Mouse (Mus musculus) v-Abl transformed pro-B cells (cell line): ENCODE measurements around the gene Gm10491.

Experiments used
- in situ Hi-C, 2 experiments: fragments of 400-800 bp; cut with MboI; formaldehyde crosslinking; loops; one replicate each; pipeline ENCODE4 v1.15.1; 2025; ENCODE audit not compliant: unreplicated experiment in 2 of 2

Gene Gm10491

DNA sequence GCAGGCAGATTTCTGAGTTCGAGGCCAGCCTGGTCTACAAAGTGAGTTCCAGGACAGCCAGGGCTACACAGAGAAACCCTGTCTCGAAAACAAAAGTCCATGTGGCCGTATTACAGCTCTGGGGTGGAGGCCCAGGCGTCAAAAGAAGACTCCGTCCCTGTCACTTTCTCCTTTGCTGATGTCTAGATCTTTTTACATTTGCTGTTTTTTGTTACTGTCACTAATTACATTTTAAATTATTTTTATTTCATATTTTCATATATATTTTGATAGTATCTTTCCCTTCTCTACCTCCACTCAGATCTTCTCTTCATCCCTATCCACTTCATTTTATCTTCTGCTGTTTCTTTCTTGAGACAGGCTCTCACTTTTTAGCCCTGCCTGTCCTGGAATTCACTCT is at the start of gene Gm10491:
Gm10491 (minus strand) TSS at position 101 of the 400 bp plus-strand sequence.
- in situ Hi-C loops, result loop anchor here (25.0 kb wide), 2 partner anchors 205 to 330 kb away; no protein-coding TSS in a partner anchor

DNA sequence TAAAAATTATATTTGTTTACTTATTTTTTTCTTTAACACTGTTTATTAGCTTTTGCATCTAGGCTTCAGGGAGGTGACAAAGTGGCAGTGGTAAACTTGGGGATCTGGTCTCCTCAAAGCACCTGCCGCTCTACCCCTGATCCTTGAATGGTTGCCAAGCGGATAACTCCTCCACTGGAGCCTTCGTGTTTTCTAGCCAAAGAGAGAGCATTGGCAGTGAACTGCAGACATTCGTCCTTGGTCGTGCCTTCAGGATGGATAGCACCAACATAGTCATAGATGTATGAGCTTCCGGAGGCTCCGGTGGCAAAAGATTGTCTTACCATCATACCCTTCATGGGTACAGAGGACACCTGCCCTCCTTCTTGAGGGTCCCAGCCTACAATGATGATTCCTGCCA is 42.5 kb upstream of the Gm10491 start:
- in situ Hi-C loops, result no loop called here

DNA sequence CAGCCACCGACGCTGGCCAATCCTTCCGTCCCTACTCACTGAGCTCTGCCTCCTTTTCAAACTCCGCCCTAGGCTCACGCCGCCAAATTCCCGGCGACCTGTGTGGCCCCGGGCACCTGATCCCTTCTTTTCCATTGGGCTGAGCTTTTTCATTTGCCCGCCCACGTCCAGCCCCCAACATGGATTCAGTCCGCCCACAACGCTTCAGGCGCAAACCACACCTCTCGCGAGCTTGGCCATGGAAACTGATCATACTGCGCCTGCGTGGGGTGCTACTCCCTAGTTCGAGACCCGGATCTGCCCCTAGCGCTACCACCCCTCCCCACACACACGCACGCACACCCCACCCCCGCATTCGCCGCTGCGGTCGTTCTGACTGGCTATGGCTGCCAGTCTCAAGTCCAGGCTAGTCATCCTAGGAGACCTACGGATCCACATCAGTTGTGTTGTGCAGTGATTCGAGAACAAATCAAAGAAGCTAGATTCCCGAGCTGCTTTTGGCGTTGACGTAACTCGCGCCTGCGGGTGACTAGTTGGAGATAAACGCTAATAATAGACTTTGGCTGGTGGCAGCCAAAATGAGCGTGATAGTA is 40.4 kb upstream of the Gm10491 start:
- in situ Hi-C loops, result no loop called here

DNA sequence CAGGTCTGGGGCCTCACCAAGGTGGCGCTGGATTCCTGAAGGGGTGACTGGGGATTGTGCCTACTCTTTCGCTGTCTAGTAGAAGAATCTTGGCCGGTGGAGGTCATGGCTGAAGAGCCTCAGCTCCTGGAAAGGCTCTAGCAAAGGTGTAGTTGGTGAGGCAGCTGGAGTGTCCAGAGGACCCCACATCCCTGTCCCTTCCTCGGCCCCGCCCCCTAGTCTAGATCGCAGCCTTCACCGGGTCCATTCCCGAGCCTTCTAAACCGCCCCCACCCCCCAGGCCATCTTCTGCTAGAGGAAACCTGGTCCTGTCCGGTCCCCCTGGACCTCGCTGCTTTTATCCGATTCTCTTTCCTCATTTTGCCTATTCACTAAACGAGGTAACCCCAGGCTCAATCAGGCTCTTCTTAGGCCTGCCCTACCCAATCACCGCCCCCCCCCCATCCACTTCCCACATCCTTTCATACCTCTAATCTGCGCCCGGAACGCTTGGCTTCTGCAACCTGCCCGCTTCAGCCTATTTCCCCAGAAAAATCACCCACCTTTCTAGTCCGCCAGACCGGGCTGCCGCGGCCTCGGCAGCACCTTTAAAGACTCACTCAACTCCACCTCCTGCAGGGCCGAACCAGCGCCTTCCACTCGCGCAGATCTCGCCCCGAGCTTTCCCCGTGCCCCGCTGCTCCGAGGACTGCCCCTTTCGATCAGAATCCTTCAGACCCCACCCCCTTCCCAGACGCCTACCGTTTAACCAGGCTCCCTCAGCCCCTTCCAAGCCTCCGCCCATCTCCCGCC is 39.7 kb upstream of the Gm10491 start, which contains the start of gene Hdac6:
Hdac6 (minus strand) TSS at position 782 of the 792 bp plus-strand sequence.
- in situ Hi-C loops, result no loop called here

- in situ Hi-C loops, result no loop called here
Observed at GRCm38 (mm10) chrX:7945618-7946017, 38.0 kb upstream of the Gm10491 start.

DNA sequence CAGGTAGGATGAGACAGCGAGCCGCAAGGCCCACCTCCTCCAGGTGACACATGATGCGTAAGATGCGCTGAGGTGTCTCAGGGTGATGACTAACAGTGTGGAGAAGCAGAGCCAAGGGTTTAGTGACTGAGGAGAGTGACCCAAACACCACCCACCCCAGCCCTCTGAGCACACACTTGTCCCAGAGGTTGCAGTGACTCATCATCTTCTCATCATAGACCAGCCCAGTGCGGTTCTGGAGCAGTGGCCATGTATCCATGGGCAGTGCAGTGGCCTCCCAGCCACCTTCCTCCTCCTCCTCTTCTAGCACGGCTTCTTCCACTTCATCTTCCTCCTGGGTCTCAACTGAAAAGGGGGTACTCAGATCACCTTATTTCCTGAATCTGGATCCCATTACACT is 30.0 kb upstream of the Gm10491 start:
- in situ Hi-C loops, result no loop called here

DNA sequence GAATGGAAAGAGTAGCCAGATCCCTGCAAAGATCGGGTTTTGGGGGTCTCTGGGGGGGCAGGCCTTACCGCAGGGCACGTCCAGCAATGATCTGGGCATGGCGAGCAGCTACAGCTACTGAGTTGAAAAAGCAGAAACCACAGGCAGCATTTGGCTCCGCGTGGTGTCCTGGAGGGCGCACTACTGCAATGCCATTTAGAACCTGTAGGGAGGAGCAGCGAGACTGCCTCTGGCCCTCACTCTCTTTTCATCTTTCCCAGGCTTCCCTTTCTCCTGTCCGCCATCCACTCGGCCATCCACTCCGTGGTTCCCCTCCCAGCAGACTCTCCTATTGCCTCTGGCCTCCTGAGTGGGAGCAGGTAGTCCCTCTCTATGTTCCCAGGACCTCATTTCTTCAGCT is 29.2 kb upstream of the Gm10491 start:
- in situ Hi-C loops, result no loop called here

DNA sequence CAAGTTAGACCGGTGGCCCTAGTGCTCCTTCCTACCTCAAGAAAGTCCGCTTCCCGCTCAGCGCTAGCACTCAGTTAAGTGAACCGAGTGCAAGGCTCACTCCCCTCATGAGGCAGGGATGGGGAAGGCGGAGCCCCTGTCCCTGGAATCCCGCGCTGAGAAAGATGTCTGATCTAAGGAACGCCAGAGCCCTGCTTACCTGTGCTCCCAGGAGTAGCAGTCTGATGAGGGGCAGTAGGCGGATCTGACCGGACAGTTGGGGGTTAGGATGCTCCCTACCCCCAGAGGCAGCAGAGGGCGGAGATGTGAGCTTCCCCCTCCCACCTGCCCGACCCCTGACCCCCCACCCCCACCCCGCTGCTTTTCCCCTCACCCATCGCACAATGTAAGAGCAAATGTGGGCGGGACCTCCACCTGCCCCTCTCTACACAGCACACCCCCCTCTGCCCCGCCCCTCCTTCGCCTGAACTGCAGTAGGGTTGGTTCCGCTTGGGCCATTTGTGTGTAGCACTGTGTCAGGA is 20.7 kb upstream of the Gm10491 start, which contains the start of gene Eras:
Eras (minus strand) TSS at position 338 of the 521 bp plus-strand sequence.
- in situ Hi-C loops, result no loop called here

GRCm38 (mm10) chrX:7927116-7927515 is 19.5 kb upstream of the Gm10491 start:
- in situ Hi-C loops, result no loop called here

GRCm38 (mm10) chrX:7926266-7926665 is 18.6 kb upstream of the Gm10491 start:
- in situ Hi-C loops, result no loop called here

- in situ Hi-C loops, result loop anchor here (25.0 kb wide), 2 partner anchors 190 to 315 kb away; no protein-coding TSS in a partner anchor
Observed at GRCm38 (mm10) chrX:7922032-7922431, 14.4 kb upstream of the Gm10491 start.

DNA sequence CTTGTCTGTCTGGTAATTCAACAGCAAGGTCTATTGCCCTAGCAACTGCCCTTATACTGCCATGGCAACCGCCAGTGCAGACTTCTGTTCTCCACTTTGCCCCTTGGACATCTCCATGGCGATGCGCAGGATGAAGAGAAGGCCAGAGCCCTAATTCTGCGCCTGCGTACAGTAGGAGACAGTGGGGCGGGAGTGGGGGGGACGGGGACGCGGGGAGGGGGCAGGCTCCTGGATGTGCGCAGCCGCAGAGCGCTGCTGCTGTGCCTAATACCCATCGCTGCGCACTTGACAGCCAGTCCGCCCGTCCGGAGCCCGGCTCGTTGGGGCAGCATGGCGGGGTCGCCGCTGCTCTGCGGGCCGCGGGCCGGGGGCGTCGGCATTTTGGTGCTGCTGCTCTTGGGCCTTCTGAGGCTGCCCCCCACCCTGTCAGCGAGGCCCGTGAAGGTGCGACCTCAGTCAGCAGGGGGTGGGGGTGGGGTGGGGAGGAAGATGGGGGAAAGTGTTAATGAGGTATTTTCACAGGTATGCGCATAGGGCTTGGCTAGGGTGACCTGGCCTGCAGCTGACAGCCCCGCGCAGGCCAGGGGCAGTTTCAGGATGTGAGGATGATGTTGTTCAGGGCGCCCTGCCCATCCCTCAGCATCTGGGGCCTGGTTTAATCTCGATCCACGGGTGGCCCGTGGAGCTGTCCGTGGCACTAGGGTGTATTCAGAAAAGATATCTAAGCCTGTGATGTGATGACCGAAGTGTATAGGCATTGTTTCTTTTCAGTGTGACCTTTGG is 12.2 kb upstream of the Gm10491 start, which contains the start of gene Pcsk1n:
Pcsk1n (plus strand) TSS at position 222 of the 783 bp plus-strand sequence.
- in situ Hi-C loops, result loop anchor here (25.0 kb wide), 2 partner anchors 193 to 318 kb away; no protein-coding TSS in a partner anchor

DNA sequence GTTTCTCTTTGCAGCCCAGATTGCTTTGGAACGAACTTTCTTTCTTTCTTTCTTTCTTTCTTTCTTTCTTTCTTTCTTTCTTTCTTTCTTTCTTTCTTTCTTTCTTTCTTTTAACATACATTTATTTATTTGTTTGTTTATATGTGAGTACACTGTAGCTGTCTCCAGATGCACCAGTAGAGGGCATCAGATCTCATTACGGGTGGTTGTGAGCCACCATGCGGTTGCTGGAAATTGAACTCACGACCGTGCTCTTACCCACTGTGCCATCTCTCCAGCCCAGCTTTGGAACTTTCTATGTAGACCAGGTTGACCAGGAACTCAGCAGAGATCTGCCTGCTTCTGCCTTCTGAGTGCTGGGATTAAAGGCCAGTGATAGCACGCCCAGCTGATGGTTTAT is 10.3 kb upstream of the Gm10491 start:
- in situ Hi-C loops, result loop anchor here (25.0 kb wide), 2 partner anchors 194 to 319 kb away; no protein-coding TSS in a partner anchor

DNA sequence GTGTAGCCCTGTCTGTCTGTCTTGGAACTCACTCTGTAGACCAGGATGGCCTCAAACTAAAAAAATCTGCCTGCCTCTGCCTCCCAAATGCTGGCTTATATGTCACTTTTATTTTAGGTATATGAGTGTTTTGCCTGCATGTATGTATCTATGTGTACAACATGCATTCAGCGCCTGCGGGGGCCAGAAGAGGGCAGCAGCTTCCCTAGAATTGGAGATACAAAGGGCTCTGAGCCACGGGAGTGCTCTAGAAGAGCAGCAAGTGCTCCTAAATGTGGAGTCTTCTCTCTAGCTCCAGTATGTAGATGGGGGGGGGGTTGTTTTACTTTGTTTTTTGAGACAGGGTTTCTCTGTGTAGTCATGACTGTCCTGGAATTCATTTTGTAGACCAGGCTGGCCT is 8.0 kb upstream of the Gm10491 start:
- in situ Hi-C loops, result loop anchor here (25.0 kb wide), 2 partner anchors 197 to 322 kb away; no protein-coding TSS in a partner anchor

- in situ Hi-C loops, result loop anchor here (5.0 to 25.0 kb wide), 4 partner anchors 107 to 327 kb away; partner anchors contain the start of gene Glod5 (in 2 of the 2)
Observed at GRCm38 (mm10) chrX:7910473-7910872, 2.8 kb upstream of the Gm10491 start.

DNA sequence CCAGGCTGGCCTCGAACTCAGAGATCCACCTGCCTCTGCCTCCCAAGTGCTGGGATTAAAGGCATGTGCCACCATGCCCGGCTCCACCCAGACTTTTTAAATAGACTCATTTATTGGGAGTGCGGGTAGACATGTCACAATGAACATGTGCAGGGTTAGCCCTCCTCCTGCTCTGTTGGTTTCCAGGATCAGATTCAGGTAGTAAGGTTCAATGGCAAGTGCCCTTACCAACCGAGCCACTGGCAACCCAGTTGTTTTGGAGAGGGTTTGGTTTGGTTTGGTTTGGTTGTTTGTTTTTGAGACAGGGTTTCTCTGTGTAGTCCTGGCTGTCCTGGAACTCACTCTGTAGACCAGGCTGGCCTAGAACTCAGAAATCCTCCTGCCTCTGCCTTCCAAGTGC is 1.6 kb upstream of the Gm10491 start, which contains the start of gene Gm10490:
Gm10490 (plus strand) TSS at position 301 of the 400 bp plus-strand sequence.
- in situ Hi-C loops, result loop anchor here (25.0 kb wide), 2 partner anchors 203 to 328 kb away; no protein-coding TSS in a partner anchor

DNA sequence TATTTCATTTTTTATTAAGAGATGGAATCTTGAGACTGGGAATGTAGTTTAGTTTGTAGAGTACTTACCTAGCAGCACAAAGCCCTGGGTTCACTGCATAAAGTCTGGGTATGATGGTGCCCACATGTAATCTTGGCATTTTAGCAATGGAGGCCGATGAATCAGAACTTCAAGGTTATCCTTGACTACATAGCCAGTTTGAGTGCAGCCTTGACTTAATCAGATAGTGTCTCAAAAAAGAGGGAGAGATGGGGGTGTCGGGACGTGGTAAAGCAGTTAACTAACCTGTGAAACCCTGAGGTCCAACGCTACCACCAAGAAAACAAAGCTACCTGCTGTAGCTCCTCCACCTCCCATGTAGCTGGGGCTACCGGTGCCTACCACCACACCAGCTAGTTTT is 3.2 kb downstream of the Gm10491 start:
- in situ Hi-C loops, result loop anchor here (25.0 kb wide), 2 partner anchors 208 to 333 kb away; no protein-coding TSS in a partner anchor

- in situ Hi-C loops, result no loop called here
Observed at GRCm38 (mm10) chrX:7898880-7899874, 8.5 kb downstream of the Gm10491 start, which contains the start of the genes Pqbp1 and Timm17b. Gene Pqbp1, minus strand, starts transcription at chrX:7899269. Gene Timm17b, plus strand, starts transcription at chrX:7899357.

GRCm38 (mm10) chrX:7898211-7898610 is 9.4 kb downstream of the Gm10491 start:
- in situ Hi-C loops, result no loop called here
